In genomic region chr17:30623200-30623599, GRCm38 (mm10) we compare ENCODE assay signal across 19 mouse cellular contexts.
"Had no signal": no experiment of that assay in that cellular context is flagged by ENCODE, and none has a peak within 500 bp of the region (broad histone marks: within the 10 kb centered on the region; RNA-seq: fewer than 3 reads in every experiment).

No protein-coding gene starts in this region.

- H3K9ac ChIP-seq: intestine, embryonic 15.5 days; kidney, embryonic 15.5 days; limb, embryonic 12.5 days; liver, embryonic 13.5 days; liver, postnatal 0 days; lung, embryonic 15.5 days; midbrain, embryonic 13.5 days; neural tube, embryonic 15.5 days had no signal

- H3K4me3 ChIP-seq: intestine, embryonic 15.5 days; kidney, embryonic 15.5 days; left cerebral cortex, adult 2 months; limb, embryonic 12.5 days; liver, embryonic 13.5 days; lung, embryonic 15.5 days; megakaryocyte, embryonic 14.5 days; midbrain, embryonic 13.5 days; neural tube, embryonic 15.5 days had no signal

- ATAC-seq: intestine, embryonic 15.5 days; liver, postnatal 0 days; midbrain, embryonic 13.5 days had no signal

- H3K27ac ChIP-seq: intestine, embryonic 15.5 days; kidney, embryonic 15.5 days; left cerebral cortex, adult 2 months; limb, embryonic 12.5 days; liver, embryonic 13.5 days; lung, embryonic 15.5 days; macrophage; midbrain, embryonic 13.5 days; neural tube, embryonic 15.5 days had no signal

- DNase-seq: kidney, adult 2 months; kidney, postnatal 14 days; liver; liver, embryonic 13.5 days; liver, postnatal 0 days; lung, postnatal 14 days; right cerebral cortex, adult 18-20 months; right cerebral cortex, postnatal 25 days; thymus, adult 18-20 months; thymus, postnatal 36 days had no signal

- H3K9me3 ChIP-seq: intestine, embryonic 15.5 days; kidney, embryonic 15.5 days; limb, embryonic 12.5 days; liver, embryonic 13.5 days; lung, embryonic 15.5 days; midbrain, embryonic 13.5 days; neural tube, embryonic 15.5 days had no signal

- H3K4me2 ChIP-seq: intestine, embryonic 15.5 days; kidney, embryonic 15.5 days; limb, embryonic 12.5 days; lung, embryonic 15.5 days; midbrain, embryonic 13.5 days; neural tube, embryonic 15.5 days had no signal

- H3K36me3 ChIP-seq: intestine, embryonic 15.5 days; kidney, embryonic 15.5 days; limb, embryonic 12.5 days; liver, embryonic 13.5 days; lung, embryonic 15.5 days; midbrain, embryonic 13.5 days; neural tube, embryonic 15.5 days had no signal

- H3K27me3 ChIP-seq: intestine, embryonic 15.5 days; kidney, embryonic 15.5 days; limb, embryonic 12.5 days; liver, embryonic 13.5 days; lung, embryonic 15.5 days; midbrain, embryonic 13.5 days; neural tube, embryonic 15.5 days had no signal

- H3K4me1 ChIP-seq: intestine, embryonic 15.5 days; kidney, embryonic 15.5 days; lung, embryonic 15.5 days; megakaryocyte, embryonic 14.5 days; midbrain, embryonic 13.5 days; neural tube, embryonic 15.5 days had no signal
